Mouse (Mus musculus): ENCODE measurements around the gene Ugt1a1. TPM values are rescaled to one million over a fixed set of nuclear protein-coding genes. Genes with fewer than 3 reads are reported as not detected.
A peak's percentile ranks its signal among the peaks of the same experiment; 100 is the strongest.

The Ugt1a1 gene
- polyA plus RNA-seq, 1 experiment from 2014 or later: not detected

DNA sequence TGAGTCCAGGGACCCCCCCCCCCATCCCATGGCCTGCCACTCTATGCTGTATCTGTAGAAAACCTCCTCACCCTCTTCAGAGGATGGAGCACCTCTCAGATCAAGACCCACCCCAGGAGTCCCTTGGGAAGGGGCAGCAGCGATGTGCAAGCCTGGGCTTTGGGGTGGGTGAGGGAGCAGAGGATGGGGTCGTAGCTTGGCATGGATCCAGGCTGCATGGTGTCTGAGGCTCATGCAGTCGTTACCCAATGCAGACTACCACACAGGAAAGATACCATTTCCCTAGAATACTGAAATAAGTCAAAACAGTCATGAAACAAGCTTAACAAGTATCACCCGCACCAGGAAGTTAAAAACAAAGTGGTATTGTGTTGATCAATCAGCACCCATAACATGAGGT is 36.9 kb downstream of the Ugt1a1 start:
- Histone ChIP-seq H3K9me3 (ENCODE audit: control insufficient read depth, low read length) (peaks cover 94% of the 10 kb centered on the region), H3K9ac (ENCODE audit: low read length) (no peak overlapping the region), H3K4me3 (ENCODE audit: control insufficient read depth in 1 of 2, insufficient read depth in 1 of 2, low read depth in 1 of 2, low read length in 2 of 2) (no peak overlapping the region), H3K36me3 (ENCODE audit: control insufficient read depth, insufficient read depth, low read length) (no peaks in the 10 kb centered on the region), H3K27ac (replicated peaks in 1 of 2; ENCODE audit: control insufficient read depth in 1 of 2, insufficient read depth in 1 of 2, low read depth in 2 of 2, low read length in 2 of 2) (no peak overlapping the region), H3K4me2 (ENCODE audit: low read length) (no peak overlapping the region), H3K27me3 (ENCODE audit: control insufficient read depth, insufficient read depth, low read length) (no peaks in the 10 kb centered on the region), H3K4me1 (ENCODE audit: control insufficient read depth in 2 of 2, insufficient read depth in 2 of 2, low read length in 2 of 2) (no peaks in the 10 kb centered on the region)
- 59% methylated on average over 4 of the region's 4 CpGs for WGBS
- ATAC-seq (ENCODE audit: insufficient number of reproducible peaks, insufficient read depth, low FRiP score, low read depth): no peak

DNA sequence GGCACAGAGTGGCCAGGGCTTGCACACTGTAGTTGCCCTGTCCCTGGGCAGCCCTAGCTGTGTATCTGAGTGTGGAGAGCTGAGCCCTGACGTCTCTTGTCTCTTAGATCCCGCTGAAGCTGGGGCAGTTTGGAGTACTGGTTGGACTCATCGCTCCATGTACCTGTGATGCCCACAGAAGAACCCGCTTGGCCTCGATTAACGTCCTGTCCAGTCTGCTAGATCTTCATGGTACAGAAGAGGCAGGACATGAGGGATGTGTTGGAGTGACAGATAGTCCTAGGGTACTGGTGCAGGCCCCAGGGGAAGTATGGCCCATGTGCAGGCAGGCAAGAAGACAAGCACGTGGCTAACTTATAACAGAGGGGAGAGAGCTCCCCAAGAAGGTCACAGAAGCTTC is 37.8 kb downstream of the Ugt1a1 start:
- Histone ChIP-seq H3K4me1 (ENCODE audit: control insufficient read depth in 2 of 2, insufficient read depth in 2 of 2, low read length in 2 of 2) (no peaks in the 10 kb centered on the region), H3K27me3 (ENCODE audit: control insufficient read depth, insufficient read depth, low read length) (no peaks in the 10 kb centered on the region), H3K27ac (replicated peaks in 1 of 2; ENCODE audit: control insufficient read depth in 1 of 2, insufficient read depth in 1 of 2, low read depth in 2 of 2, low read length in 2 of 2) (no peak overlapping the region), H3K4me3 (ENCODE audit: control insufficient read depth in 1 of 2, insufficient read depth in 1 of 2, low read depth in 1 of 2, low read length in 2 of 2) (no peak overlapping the region), H3K9me3 (ENCODE audit: control insufficient read depth, low read length) (peaks cover 95% of the 10 kb centered on the region), H3K4me2 (ENCODE audit: low read length) (no peak overlapping the region), H3K36me3 (ENCODE audit: control insufficient read depth, insufficient read depth, low read length) (no peaks in the 10 kb centered on the region), H3K9ac (ENCODE audit: low read length) (no peak overlapping the region)
- no peak for ATAC-seq (ENCODE audit: insufficient number of reproducible peaks, insufficient read depth, low FRiP score, low read depth)
- WGBS: 69% methylated on average over 7 of the region's 7 CpGs

DNA sequence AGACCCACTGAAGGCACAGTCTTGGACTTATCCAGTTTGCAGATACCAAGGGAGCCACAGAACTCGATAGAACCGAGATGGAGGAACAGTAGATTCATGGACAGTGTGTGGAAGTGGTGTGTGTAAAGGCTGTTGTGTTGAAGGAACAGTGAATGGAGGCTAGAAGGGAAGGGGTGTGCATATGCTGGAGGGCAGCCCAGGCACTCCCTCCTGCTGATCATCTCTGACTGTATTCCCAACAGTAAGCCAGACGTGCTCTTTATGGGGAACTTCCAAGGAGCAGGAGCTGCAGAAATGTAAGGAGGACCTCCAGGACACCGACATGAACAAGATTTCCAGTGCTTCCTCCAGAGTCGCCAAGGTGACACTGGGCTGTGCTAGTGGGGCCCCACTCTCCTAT is 38.3 kb downstream of the Ugt1a1 start:
- H3K9ac ChIP-seq (ENCODE audit: low read length): no peak overlapping the region
- no peaks in the 10 kb centered on the region for H3K27me3 ChIP-seq (ENCODE audit: control insufficient read depth, insufficient read depth, low read length)
- H3K9me3 ChIP-seq (ENCODE audit: control insufficient read depth, low read length): peaks cover 95% of the 10 kb centered on the region
- H3K4me3 ChIP-seq (ENCODE audit: control insufficient read depth in 1 of 2, insufficient read depth in 1 of 2, low read depth in 1 of 2, low read length in 2 of 2): no peak overlapping the region
- 70% methylated on average over 5 of the region's 5 CpGs for WGBS
- H3K4me1 ChIP-seq (ENCODE audit: control insufficient read depth in 2 of 2, insufficient read depth in 2 of 2, low read length in 2 of 2): no peaks in the 10 kb centered on the region
- H3K36me3 ChIP-seq (ENCODE audit: control insufficient read depth, insufficient read depth, low read length): no peaks in the 10 kb centered on the region
- no peak overlapping the region for H3K27ac ChIP-seq (replicated peaks in 1 of 2; ENCODE audit: control insufficient read depth in 1 of 2, insufficient read depth in 1 of 2, low read depth in 2 of 2, low read length in 2 of 2)
- no peak for ATAC-seq (ENCODE audit: insufficient number of reproducible peaks, insufficient read depth, low FRiP score, low read depth)
- H3K4me2 ChIP-seq (ENCODE audit: low read length): no peak overlapping the region

DNA sequence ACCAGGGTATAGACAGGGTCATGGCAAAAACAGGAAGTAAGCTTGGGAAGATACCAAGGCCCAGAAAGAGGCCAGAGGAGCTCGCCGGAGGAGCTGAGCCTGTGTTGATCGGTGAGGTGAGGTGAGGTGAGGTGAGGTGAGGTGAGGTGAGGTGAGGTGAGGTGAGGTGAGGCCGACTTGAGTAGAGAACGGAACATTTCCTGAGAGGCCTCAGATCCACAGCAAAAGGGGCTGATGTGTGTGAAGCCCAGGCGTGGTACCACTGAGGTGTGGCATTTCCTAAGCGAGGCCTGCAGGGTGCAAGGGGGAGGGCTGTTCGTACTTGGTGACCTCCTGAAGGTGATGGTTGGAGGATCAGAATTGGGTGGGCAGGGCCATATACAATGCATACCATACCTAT is 41.3 kb downstream of the Ugt1a1 start:
- peaks cover 87% of the 10 kb centered on the region for H3K9me3 ChIP-seq (ENCODE audit: control insufficient read depth, low read length)
- no peak overlapping the region for H3K9ac ChIP-seq (ENCODE audit: low read length)
- 70% methylated on average over 8 of the region's 8 CpGs for WGBS
- H3K27me3 ChIP-seq (ENCODE audit: control insufficient read depth, insufficient read depth, low read length): no peaks in the 10 kb centered on the region
- H3K4me2 ChIP-seq (ENCODE audit: low read length): no peak overlapping the region
- no peak overlapping the region for H3K27ac ChIP-seq (replicated peaks in 1 of 2; ENCODE audit: control insufficient read depth in 1 of 2, insufficient read depth in 1 of 2, low read depth in 2 of 2, low read length in 2 of 2)
- no peak for ATAC-seq (ENCODE audit: insufficient number of reproducible peaks, insufficient read depth, low FRiP score, low read depth)
- no peaks in the 10 kb centered on the region for H3K36me3 ChIP-seq (ENCODE audit: control insufficient read depth, insufficient read depth, low read length)
- no peak overlapping the region for H3K4me3 ChIP-seq (ENCODE audit: control insufficient read depth in 1 of 2, insufficient read depth in 1 of 2, low read depth in 1 of 2, low read length in 2 of 2)
- H3K4me1 ChIP-seq (ENCODE audit: control insufficient read depth in 2 of 2, insufficient read depth in 2 of 2, low read length in 2 of 2): no peaks in the 10 kb centered on the region

DNA sequence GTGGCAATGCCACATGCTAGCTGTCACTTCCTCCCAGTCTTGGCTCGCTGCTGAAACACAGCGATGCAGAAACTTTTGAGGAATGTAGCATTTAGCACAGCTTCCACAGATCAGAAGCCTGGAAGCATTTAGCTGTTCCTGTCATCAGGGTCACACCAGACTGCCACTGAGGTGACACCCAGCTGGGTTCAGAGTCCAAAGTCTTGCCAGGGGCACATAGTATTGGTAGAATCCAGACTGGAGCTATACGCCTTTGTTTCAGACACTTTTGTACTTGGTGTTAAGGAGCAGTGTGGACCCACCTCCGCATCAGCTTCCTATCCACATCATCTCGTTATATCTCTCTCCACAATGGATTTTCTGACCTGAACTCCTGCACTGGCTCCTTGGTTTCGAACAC is 41.8 kb downstream of the Ugt1a1 start:
- 61% methylated on average over 6 of the region's 6 CpGs for WGBS
- Histone ChIP-seq H3K27ac (replicated peaks in 1 of 2; ENCODE audit: control insufficient read depth in 1 of 2, insufficient read depth in 1 of 2, low read depth in 2 of 2, low read length in 2 of 2) (no peak overlapping the region), H3K4me1 (ENCODE audit: control insufficient read depth in 2 of 2, insufficient read depth in 2 of 2, low read length in 2 of 2) (no peaks in the 10 kb centered on the region), H3K9me3 (ENCODE audit: control insufficient read depth, low read length) (peaks cover 82% of the 10 kb centered on the region), H3K36me3 (ENCODE audit: control insufficient read depth, insufficient read depth, low read length) (no peaks in the 10 kb centered on the region), H3K4me3 (ENCODE audit: control insufficient read depth in 1 of 2, insufficient read depth in 1 of 2, low read depth in 1 of 2, low read length in 2 of 2) (no peak overlapping the region), H3K9ac (ENCODE audit: low read length) (no peak overlapping the region), H3K27me3 (ENCODE audit: control insufficient read depth, insufficient read depth, low read length) (no peaks in the 10 kb centered on the region), H3K4me2 (ENCODE audit: low read length) (no peak overlapping the region)
- ATAC-seq (ENCODE audit: insufficient number of reproducible peaks, insufficient read depth, low FRiP score, low read depth): no peak

DNA sequence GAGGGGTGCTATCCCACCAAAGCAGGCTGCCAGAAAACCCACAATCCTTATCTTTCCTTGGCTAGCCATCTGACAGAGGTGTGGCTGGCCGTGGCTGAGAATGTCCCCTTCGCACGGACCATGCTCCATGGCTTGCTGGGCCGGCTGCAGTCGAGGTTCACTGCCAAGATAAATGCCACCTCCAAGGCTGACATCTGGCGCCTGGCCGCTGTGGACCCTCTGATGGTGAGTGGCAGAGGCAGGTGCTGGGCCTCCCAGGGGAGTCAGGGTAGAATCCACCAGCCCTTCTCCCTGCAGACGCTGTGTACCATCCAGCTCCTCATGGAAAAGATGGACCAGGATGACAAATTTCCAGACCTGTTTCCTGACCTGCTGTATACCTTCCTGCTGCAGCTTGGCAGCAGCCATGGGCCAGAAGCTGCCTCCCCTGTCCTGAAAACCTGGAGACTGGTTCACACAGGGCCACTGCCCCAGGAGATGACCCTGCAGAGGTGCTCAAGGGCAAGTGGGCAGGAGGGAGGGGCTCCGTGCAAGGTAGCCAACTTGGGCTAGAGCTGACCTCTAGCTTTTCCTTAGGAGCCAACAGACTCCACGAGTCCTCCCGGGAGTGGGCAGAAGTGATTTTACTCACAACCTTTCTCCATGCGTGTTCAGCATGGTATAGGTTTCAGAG is 43.2 kb downstream of the Ugt1a1 start:
- H3K4me3 ChIP-seq (ENCODE audit: control insufficient read depth in 1 of 2, insufficient read depth in 1 of 2, low read depth in 1 of 2, low read length in 2 of 2): no peak overlapping the region
- 76% methylated on average over 12 of the region's 12 CpGs for WGBS
- H3K9ac ChIP-seq (ENCODE audit: low read length): no peak overlapping the region
- peak; percentile 1; the same call in 1 of the 2 replicates for ATAC-seq (ENCODE audit: insufficient number of reproducible peaks, insufficient read depth, low FRiP score, low read depth)
- H3K4me2 ChIP-seq (ENCODE audit: low read length): no peak overlapping the region
- no peak overlapping the region for H3K27ac ChIP-seq (replicated peaks in 1 of 2; ENCODE audit: control insufficient read depth in 1 of 2, insufficient read depth in 1 of 2, low read depth in 2 of 2, low read length in 2 of 2)
- no peaks in the 10 kb centered on the region for H3K36me3 ChIP-seq (ENCODE audit: control insufficient read depth, insufficient read depth, low read length)
- H3K9me3 ChIP-seq (ENCODE audit: control insufficient read depth, low read length): peaks cover 68% of the 10 kb centered on the region
- no peaks in the 10 kb centered on the region for H3K27me3 ChIP-seq (ENCODE audit: control insufficient read depth, insufficient read depth, low read length)
- peaks cover 6 to 7% of the 10 kb centered on the region in 2 experiments for H3K4me1 ChIP-seq (ENCODE audit: control insufficient read depth in 2 of 2, insufficient read depth in 2 of 2, low read length in 2 of 2)

DNA sequence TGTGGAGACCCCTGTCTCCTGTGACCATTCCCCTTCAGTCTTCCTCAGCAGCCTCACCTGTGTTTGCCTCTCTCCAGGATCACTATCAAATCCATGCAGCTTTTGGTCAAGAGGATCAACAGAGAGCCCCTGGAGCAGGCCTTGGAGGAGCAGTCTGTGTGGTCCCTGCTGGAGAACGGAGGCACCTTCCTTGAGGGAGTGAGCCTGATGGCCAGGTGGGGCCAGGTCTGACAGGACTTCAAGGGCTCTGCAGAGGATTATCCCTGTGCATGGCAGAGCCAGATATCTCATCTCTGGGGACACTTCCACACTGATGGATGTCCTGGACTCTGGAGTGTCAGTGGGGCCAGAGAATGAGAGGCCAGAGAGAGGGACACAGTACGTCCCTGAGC is 43.7 kb downstream of the Ugt1a1 start:
- H3K9me3 ChIP-seq (ENCODE audit: control insufficient read depth, low read length): peaks cover 63% of the 10 kb centered on the region
- WGBS: 54% methylated on average over 2 of the region's 2 CpGs

More for the DNA sequence above, 43.7 kb downstream of the Ugt1a1 start:
- peaks cover 6 to 7% of the 10 kb centered on the region in 2 experiments for H3K4me1 ChIP-seq (ENCODE audit: control insufficient read depth in 2 of 2, insufficient read depth in 2 of 2, low read length in 2 of 2)
- no peaks in the 10 kb centered on the region for H3K27me3 ChIP-seq (ENCODE audit: control insufficient read depth, insufficient read depth, low read length)
- no peak overlapping the region for H3K27ac ChIP-seq (replicated peaks in 1 of 2; ENCODE audit: control insufficient read depth in 1 of 2, insufficient read depth in 1 of 2, low read depth in 2 of 2, low read length in 2 of 2)
- H3K36me3 ChIP-seq (ENCODE audit: control insufficient read depth, insufficient read depth, low read length): peaks cover 5% of the 10 kb centered on the region; the same call in 1 of the 2 replicates
- no peak overlapping the region for H3K4me2 ChIP-seq (ENCODE audit: low read length)
- H3K4me3 ChIP-seq (ENCODE audit: control insufficient read depth in 1 of 2, insufficient read depth in 1 of 2, low read depth in 1 of 2, low read length in 2 of 2): no peak overlapping the region
- no peak overlapping the region for H3K9ac ChIP-seq (ENCODE audit: low read length)
- peak; percentile 0; the same call in 1 of the 2 replicates for ATAC-seq (ENCODE audit: insufficient number of reproducible peaks, insufficient read depth, low FRiP score, low read depth)
